ENCODE assay signal across 8 mouse cellular contexts in genomic region chr10:99619421-99620151, GRCm38 (mm10).
DNase-seq lines count a peak whose midpoint lies in the region; ATAC-seq and TF ChIP-seq lines count a peak whose summit lies in the region.

No protein-coding gene starts in this region.

- no peak for TF ChIP-seq POLR2A in testis, adult 2 months (IDR thresholded peaks at IDR 0.05; ENCODE audit: control insufficient read depth, low read depth, low read length)

- H3K4me2 ChIP-seq in embryonic facial prominence, embryonic 11.5 days (ENCODE audit: low read depth, low read length) = no peak overlapping the region; the same call in 1 of the 2 replicates
- H3K4me2 ChIP-seq in heart, embryonic 13.5 days = peak overlapping the region; percentile 30
- 0 out of 2 replicates have a peak overlapping the region, but pooled peaks have one; percentile 1 for H3K4me2 ChIP-seq in liver, embryonic 12.5 days

- H3K4me3 ChIP-seq in embryonic facial prominence, embryonic 11.5 days (ENCODE audit: low read depth, low read length) = no peak overlapping the region
- no peak overlapping the region for H3K4me3 ChIP-seq in heart, embryonic 13.5 days
- H3K4me3 ChIP-seq in liver, embryonic 12.5 days = no peak overlapping the region
- no peak overlapping the region for H3K4me3 ChIP-seq in testis, adult 2 months (ENCODE audit: control insufficient read depth, low read depth, low read length)

- WGBS in embryonic facial prominence, embryonic 11.5 days = 43% methylated on average over 18 of the region's 18 CpGs
- WGBS in heart, embryonic 13.5 days = 45% methylated on average over 18 of the region's 18 CpGs
- 42% methylated on average over 18 of the region's 18 CpGs for WGBS in liver, embryonic 12.5 days (ENCODE audit: insufficient replicate concordance)

- peak; percentile 57 for DNase-seq in CD4-positive helper T cell, adult 2 months (ENCODE audit: low read depth, low spot score)
- DNase-seq in adrenal gland, postnatal 14 days = peak; percentile 84
- peak; percentile 93 for DNase-seq in embryonic facial prominence, embryonic 11.5 days (ENCODE audit: low spot score)
- peak; percentile 89 for DNase-seq in kidney, postnatal 10 days
- DNase-seq in neural tube, embryonic 10.5 days (ENCODE audit: extremely low spot score, low spot score) = peak; percentile 80

- no peaks in the 10 kb centered on the region for H3K36me3 ChIP-seq in embryonic facial prominence, embryonic 11.5 days (replicated peaks; ENCODE audit: control insufficient read depth, insufficient read depth, low read depth, low read length)
- H3K36me3 ChIP-seq in heart, embryonic 13.5 days = no peaks in the 10 kb centered on the region
- no peaks in the 10 kb centered on the region for H3K36me3 ChIP-seq in liver, embryonic 12.5 days
- no peaks in the 10 kb centered on the region for H3K36me3 ChIP-seq in testis, adult 2 months (ENCODE audit: control insufficient read depth, insufficient read depth, low read length)

- no peaks in the 10 kb centered on the region for H3K9me3 ChIP-seq in embryonic facial prominence, embryonic 11.5 days (replicated peaks; ENCODE audit: control insufficient read depth, low read length)
- H3K9me3 ChIP-seq in heart, embryonic 13.5 days = no peaks in the 10 kb centered on the region
- H3K9me3 ChIP-seq in liver, embryonic 12.5 days (replicated peaks) = no peaks in the 10 kb centered on the region

- H3K27me3 ChIP-seq in embryonic facial prominence, embryonic 11.5 days (ENCODE audit: control insufficient read depth, insufficient read depth, low read length) = no peaks in the 10 kb centered on the region
- no peaks in the 10 kb centered on the region for H3K27me3 ChIP-seq in heart, embryonic 13.5 days (replicated peaks)
- H3K27me3 ChIP-seq in liver, embryonic 12.5 days (replicated peaks) = no peaks in the 10 kb centered on the region
- H3K27me3 ChIP-seq in testis, adult 2 months (ENCODE audit: control insufficient read depth, insufficient read depth, low read length) = no peaks in the 10 kb centered on the region

- ATAC-seq in embryonic facial prominence, embryonic 11.5 days (replicated peaks; ENCODE audit: insufficient number of reproducible peaks, low FRiP score, low TSS enrichment, low read depth) = no peak
- ATAC-seq in heart, embryonic 13.5 days (ENCODE audit: extremely low read depth, insufficient number of reproducible peaks, low FRiP score, low TSS enrichment) = no peak
- ATAC-seq in liver, embryonic 12.5 days = no peak

- H3K4me1 ChIP-seq in embryonic facial prominence, embryonic 11.5 days (ENCODE audit: control insufficient read depth, insufficient read depth, low read length) = no peaks in the 10 kb centered on the region
- peaks cover 8% of the 10 kb centered on the region for H3K4me1 ChIP-seq in heart, embryonic 13.5 days
- H3K4me1 ChIP-seq in liver, embryonic 12.5 days = no peaks in the 10 kb centered on the region
- no peaks in the 10 kb centered on the region; the same call in 1 of the 2 replicates for H3K4me1 ChIP-seq in testis, adult 2 months (ENCODE audit: control insufficient read depth, insufficient read depth, low read length)

- no peak overlapping the region for H3K27ac ChIP-seq in embryonic facial prominence, embryonic 11.5 days (replicated peaks; ENCODE audit: low read depth, low read length)
- no peak overlapping the region for H3K27ac ChIP-seq in heart, embryonic 13.5 days (replicated peaks)
- H3K27ac ChIP-seq in liver, embryonic 12.5 days = no peak overlapping the region
- no peak overlapping the region for H3K27ac ChIP-seq in testis, adult 2 months (ENCODE audit: control insufficient read depth, insufficient read depth, low read depth, low read length)

- TF ChIP-seq CTCF in testis, adult 2 months (IDR thresholded peaks at IDR 0.05; ENCODE audit: control insufficient read depth, insufficient read depth, insufficient replicate concordance, low read depth, low read length) = peak; percentile 89; the same call in 1 of the 2 replicates

- no peak overlapping the region for H3K9ac ChIP-seq in embryonic facial prominence, embryonic 11.5 days (replicated peaks; ENCODE audit: low read length)
- no peak overlapping the region for H3K9ac ChIP-seq in heart, embryonic 13.5 days
- no peak overlapping the region for H3K9ac ChIP-seq in liver, embryonic 12.5 days
